Mouse (Mus musculus) cerebellum, adult 18-20 months (tissue): Measurements from ENCODE around the gene Tmem220.
A peak's percentile ranks its signal among the peaks of the same experiment; 100 is the strongest.
"Not testable (repeated sequence)": the region's sequence is repeated elsewhere in the genome, so short reads cannot be mapped to it uniquely, and the experiment has no call there.

Experiments
- DNase-seq, 2 experiments: peaks; one replicate each; pipeline ENCODE4 v3.0.0; 2021

The Tmem220 gene

GRCm38 (mm10) chr11:67019711-67020475 lies 5.1 kb upstream of the Tmem220 start:
- no peak for DNase-seq

GRCm38 (mm10) chr11:67020948-67021347 lies 4.0 kb upstream of the Tmem220 start:
- DNase-seq: peak; percentile 66 to 71

GRCm38 (mm10) chr11:67022354-67023115 lies 2.4 kb upstream of the Tmem220 start:
- no peak for DNase-seq

- DNase-seq: not testable (repeated sequence)
Measured at GRCm38 (mm10) chr11:67023191-67023590, 1.8 kb upstream of the Tmem220 start.

- DNase-seq: no peak
Measured at GRCm38 (mm10) chr11:67023802-67024340, 1.1 kb upstream of the Tmem220 start.

GRCm38 (mm10) chr11:67030904-67031602 lies 6.1 kb downstream of the Tmem220 start:
- DNase-seq: no peak

- DNase-seq: no peak
Measured at GRCm38 (mm10) chr11:67031603-67031915, 6.6 kb downstream of the Tmem220 start.

GRCm38 (mm10) chr11:67034775-67035485 lies 10.0 kb downstream of the Tmem220 start:
- no peak for DNase-seq

GRCm38 (mm10) chr11:67036229-67036628 lies 11.3 kb downstream of the Tmem220 start:
- DNase-seq: no peak

GRCm38 (mm10) chr11:67036892-67037291 lies 11.9 kb downstream of the Tmem220 start:
- no peak for DNase-seq

- no peak for DNase-seq
Measured at GRCm38 (mm10) chr11:67039799-67040198, 14.8 kb downstream of the Tmem220 start.

- DNase-seq: no peak
Measured at GRCm38 (mm10) chr11:67040483-67040882, 15.5 kb downstream of the Tmem220 start.

GRCm38 (mm10) chr11:67043007-67043406 lies 18.1 kb downstream of the Tmem220 start:
- DNase-seq: no peak

- no peak for DNase-seq
Measured at GRCm38 (mm10) chr11:67044959-67045358, 20.0 kb downstream of the Tmem220 start.

- DNase-seq: no peak
Measured at GRCm38 (mm10) chr11:67047199-67047598, 22.2 kb downstream of the Tmem220 start.

GRCm38 (mm10) chr11:67048496-67048895 lies 23.5 kb downstream of the Tmem220 start:
- no peak for DNase-seq

- no peak for DNase-seq
Measured at GRCm38 (mm10) chr11:67049256-67049655, 24.3 kb downstream of the Tmem220 start.

- DNase-seq: no peak
Measured at GRCm38 (mm10) chr11:67051676-67052320, 26.8 kb downstream of the Tmem220 start.

- peak; percentile 88 to 92 for DNase-seq
Measured at GRCm38 (mm10) chr11:67052321-67052952, 27.5 kb downstream of the Tmem220 start, which contains the start of the genes Adprm and Sco1. Adprm (minus strand) TSS chr11:67052594. Sco1 (plus strand) TSS chr11:67052670.

- no peak for DNase-seq
Measured at GRCm38 (mm10) chr11:67054754-67055365, 29.9 kb downstream of the Tmem220 start.

- no peak for DNase-seq
Measured at GRCm38 (mm10) chr11:67061311-67061710, 36.4 kb downstream of the Tmem220 start.
